In genomic region chr11:116332983-116333270, GRCm38 (mm10) we compare ENCODE assay signal across 16 mouse cellular contexts. TPM values are rescaled to one million over a fixed set of nuclear protein-coding genes. Genes with fewer than 3 reads are reported as not detected.
DNase-seq lines count a peak whose midpoint lies in the region; ATAC-seq and TF ChIP-seq lines count a peak whose summit lies in the region.
"Had no signal": no experiment of that assay in that cellular context is flagged by ENCODE, and none has a peak within 500 bp of the region (broad histone marks: within the 10 kb centered on the region; RNA-seq: fewer than 3 reads in every experiment).

No protein-coding gene starts in this region.

- ATAC-seq in intestine, embryonic 15.5 days: no peak
- ATAC-seq in intestine, postnatal 0 days: no peak
- no peak for ATAC-seq in forebrain, embryonic 12.5 days (ENCODE audit: low FRiP score)
- ATAC-seq in hindbrain, embryonic 16.5 days: no peak

- 77% methylated on average over 3 of the region's 3 CpGs for WGBS in intestine, embryonic 15.5 days
- WGBS in intestine, postnatal 0 days: 54% methylated on average over 3 of the region's 3 CpGs
- WGBS in forebrain, embryonic 12.5 days: 77% methylated on average over 3 of the region's 3 CpGs
- 60% methylated on average over 3 of the region's 3 CpGs for WGBS in hindbrain, embryonic 16.5 days
- 75% methylated on average over 3 of the region's 3 CpGs for WGBS in midbrain, embryonic 10.5 days

- no peak for DNase-seq in midbrain, embryonic 10.5 days (ENCODE audit: low spot score)
- no peak for DNase-seq in right cerebral cortex, adult 18-20 months
- DNase-seq in left cerebral cortex, postnatal 25 days (ENCODE audit: low spot score in 2 of 2): no peak
- DNase-seq in layer of hippocampus, adult 18-20 months (ENCODE audit: low spot score in 2 of 2): no peak
- DNase-seq: B cell, adult 2 months; gastrocnemius, postnatal 25 days; thymus, postnatal 36 days had no signal

- H3K4me2 ChIP-seq in intestine, embryonic 15.5 days (replicated peaks): peak overlapping the region; percentile 96
- no peak overlapping the region for H3K4me2 ChIP-seq in intestine, postnatal 0 days (replicated peaks; ENCODE audit: low read depth)
- peak overlapping the region; percentile 25 for H3K4me2 ChIP-seq in forebrain, embryonic 12.5 days
- H3K4me2 ChIP-seq in hindbrain, embryonic 16.5 days (ENCODE audit: low read length): peak overlapping the region; percentile 100
- H3K4me2 ChIP-seq: heart, embryonic 15.5 days had no signal

- peaks cover 22% of the 10 kb centered on the region for H3K27me3 ChIP-seq in intestine, embryonic 15.5 days (replicated peaks)
- H3K27me3 ChIP-seq in intestine, postnatal 0 days (replicated peaks; ENCODE audit: control insufficient read depth, insufficient read depth, low read length): peaks cover 16% of the 10 kb centered on the region
- peaks cover 32% of the 10 kb centered on the region for H3K27me3 ChIP-seq in forebrain, embryonic 12.5 days
- peaks cover 14% of the 10 kb centered on the region for H3K27me3 ChIP-seq in hindbrain, embryonic 16.5 days (replicated peaks; ENCODE audit: control insufficient read depth, insufficient read depth, low read length)
- H3K27me3 ChIP-seq in midbrain, embryonic 10.5 days (ENCODE audit: low read depth, poor library complexity, severe bottlenecking): peaks cover 63% of the 10 kb centered on the region

- no peak overlapping the region for H3K4me3 ChIP-seq in intestine, embryonic 15.5 days (replicated peaks)
- H3K4me3 ChIP-seq in intestine, postnatal 0 days (ENCODE audit: low read depth, low read length): no peak overlapping the region
- H3K4me3 ChIP-seq in forebrain, embryonic 12.5 days (replicated peaks): no peak overlapping the region
- H3K4me3 ChIP-seq in hindbrain, embryonic 16.5 days (ENCODE audit: low read length): no peak overlapping the region
- peak overlapping the region; percentile 71 for H3K4me3 ChIP-seq in midbrain, embryonic 10.5 days
- H3K4me3 ChIP-seq: erythroblast, embryonic 14.5 days; heart, embryonic 15.5 days had no signal

- H3K27ac ChIP-seq in intestine, embryonic 15.5 days: 0 out of 2 replicates have a peak overlapping the region, but pooled peaks have one; percentile 1
- no peak overlapping the region for H3K27ac ChIP-seq in intestine, postnatal 0 days (ENCODE audit: low read depth, low read length)
- peak overlapping the region; percentile 71 for H3K27ac ChIP-seq in forebrain, embryonic 12.5 days
- peak overlapping the region; percentile 37; the same call in 1 of the 2 replicates for H3K27ac ChIP-seq in hindbrain, embryonic 16.5 days (ENCODE audit: low read depth, low read length)
- H3K27ac ChIP-seq in midbrain, embryonic 10.5 days (replicated peaks): peak overlapping the region; percentile 91
- H3K27ac ChIP-seq: heart, embryonic 15.5 days had no signal

- no peaks in the 10 kb centered on the region for H3K9me3 ChIP-seq in intestine, embryonic 15.5 days
- no peaks in the 10 kb centered on the region for H3K9me3 ChIP-seq in intestine, postnatal 0 days (ENCODE audit: control insufficient read depth)
- no peaks in the 10 kb centered on the region for H3K9me3 ChIP-seq in forebrain, embryonic 12.5 days
- H3K9me3 ChIP-seq in hindbrain, embryonic 16.5 days (ENCODE audit: control insufficient read depth, low read length): no peaks in the 10 kb centered on the region
- H3K9me3 ChIP-seq in midbrain, embryonic 10.5 days (replicated peaks): no peaks in the 10 kb centered on the region
- H3K9me3 ChIP-seq: heart, embryonic 15.5 days had no signal

- no peak for TF ChIP-seq CTCF in intestine, postnatal 0 days (IDR thresholded peaks at IDR 0.05; ENCODE audit: low read depth)

- peaks cover 56% of the 10 kb centered on the region for H3K4me1 ChIP-seq in intestine, embryonic 15.5 days (replicated peaks)
- peaks cover 8% of the 10 kb centered on the region; the same call in 1 of the 2 replicates for H3K4me1 ChIP-seq in intestine, postnatal 0 days (replicated peaks; ENCODE audit: control insufficient read depth, insufficient read depth, low read length)
- H3K4me1 ChIP-seq in forebrain, embryonic 12.5 days: peaks cover 86% of the 10 kb centered on the region
- H3K4me1 ChIP-seq in hindbrain, embryonic 16.5 days (ENCODE audit: control insufficient read depth, insufficient read depth, low read depth, low read length): peaks cover 54% of the 10 kb centered on the region
- peaks cover 94% of the 10 kb centered on the region for H3K4me1 ChIP-seq in midbrain, embryonic 10.5 days

- no peaks in the 10 kb centered on the region for H3K36me3 ChIP-seq in intestine, embryonic 15.5 days
- no peaks in the 10 kb centered on the region for H3K36me3 ChIP-seq in intestine, postnatal 0 days (ENCODE audit: control insufficient read depth, insufficient read depth)
- H3K36me3 ChIP-seq in forebrain, embryonic 12.5 days (replicated peaks): 0 out of 2 replicates have a peak, but pooled peaks cover 3% of the 10 kb centered on the region
- H3K36me3 ChIP-seq in hindbrain, embryonic 16.5 days (ENCODE audit: control insufficient read depth, insufficient read depth, low read length): no peaks in the 10 kb centered on the region
- H3K36me3 ChIP-seq in midbrain, embryonic 10.5 days: no peaks in the 10 kb centered on the region
- H3K36me3 ChIP-seq: heart, embryonic 15.5 days had no signal

- H3K9ac ChIP-seq in intestine, embryonic 15.5 days: no peak overlapping the region
- H3K9ac ChIP-seq in intestine, postnatal 0 days (ENCODE audit: low read depth, low read length): no peak overlapping the region
- H3K9ac ChIP-seq in forebrain, embryonic 12.5 days: peak overlapping the region; percentile 42; the same call in 1 of the 2 replicates
- H3K9ac ChIP-seq in hindbrain, embryonic 16.5 days (ENCODE audit: low read depth, low read length): no peak overlapping the region; the same call in 1 of the 2 replicates
- H3K9ac ChIP-seq: heart, embryonic 15.5 days had no signal

- intact Hi-C loops in left cerebral cortex, postnatal 25 days (cut with DNase I): no loop called here

RNA-seq across cellular contexts. Expression of gene Foxj1, which starts 2.3 kb away (rescaled TPM):
- 0.66 and 0.77 TPM in 2 replicates for polyA plus RNA-seq in intestine, embryonic 15.5 days (2015; fragmentation: Nextera tagmentation; extraction: Ambion mirVana)
- 0.09 TPM in 1 of 2 replicates, not detected in the other for polyA plus RNA-seq in intestine, postnatal 0 days (2015; fragmentation: Nextera tagmentation; extraction: Ambion mirVana)
- 10.3 and 14.3 TPM in 2 replicates for polyA plus RNA-seq in forebrain, embryonic 12.5 days (2016; fragmentation: Nextera tagmentation; extraction: Ambion mirVana)
- 13.2 and 16.2 TPM in 2 replicates for polyA plus RNA-seq in hindbrain, embryonic 16.5 days (2015; fragmentation: Nextera tagmentation; extraction: Ambion mirVana)
- 7.1 and 8.4 TPM in 2 replicates for polyA plus RNA-seq in midbrain, embryonic 10.5 days (2016; fragmentation: Nextera tagmentation; extraction: Ambion mirVana)
- total RNA-seq in left cerebral cortex, postnatal 25 days (2021): 1 to 10 TPM; 4.8 to 6.3 TPM
- 1 to 10 TPM; 6.2 to 7.5 TPM for total RNA-seq in layer of hippocampus, adult 18-20 months (2021)
- total RNA-seq: common myeloid progenitor, adult 5-6 weeks had no signal

RNA-seq across cellular contexts. Expression of gene Exoc7, which starts 25.9 kb away (rescaled TPM):
- polyA plus RNA-seq in intestine, embryonic 15.5 days (2015; fragmentation: Nextera tagmentation; extraction: Ambion mirVana): 52.1 and 52.5 TPM in 2 replicates
- 44.6 and 49.2 TPM in 2 replicates for polyA plus RNA-seq in intestine, postnatal 0 days (2015; fragmentation: Nextera tagmentation; extraction: Ambion mirVana)
- polyA plus RNA-seq in forebrain, embryonic 12.5 days (2016; fragmentation: Nextera tagmentation; extraction: Ambion mirVana): 73.3 and 78.8 TPM in 2 replicates
- polyA plus RNA-seq in hindbrain, embryonic 16.5 days (2015; fragmentation: Nextera tagmentation; extraction: Ambion mirVana): 122 and 127 TPM in 2 replicates
- polyA plus RNA-seq in midbrain, embryonic 10.5 days (2016; fragmentation: Nextera tagmentation; extraction: Ambion mirVana): 57.6 and 71.6 TPM in 2 replicates
- total RNA-seq in left cerebral cortex, postnatal 25 days (2021): 10 to 100 TPM; 95.7 to 97.4 TPM
- 10 to 100 TPM; 69.4 to 85.5 TPM for total RNA-seq in layer of hippocampus, adult 18-20 months (2021)

RNA-seq across cellular contexts. Expression of gene Galr2, which starts 52.2 kb away (rescaled TPM):
- polyA plus RNA-seq in intestine, embryonic 15.5 days (2015; fragmentation: Nextera tagmentation; extraction: Ambion mirVana): 0.19 and 0.21 TPM in 2 replicates
- 0.10 and 0.29 TPM in 2 replicates for polyA plus RNA-seq in intestine, postnatal 0 days (2015; fragmentation: Nextera tagmentation; extraction: Ambion mirVana)
- 0.19 and 0.46 TPM in 2 replicates for polyA plus RNA-seq in forebrain, embryonic 12.5 days (2016; fragmentation: Nextera tagmentation; extraction: Ambion mirVana)
- 0.25 and 1.1 TPM in 2 replicates for polyA plus RNA-seq in hindbrain, embryonic 16.5 days (2015; fragmentation: Nextera tagmentation; extraction: Ambion mirVana)
- 0.09 and 0.12 TPM in 2 replicates for polyA plus RNA-seq in midbrain, embryonic 10.5 days (2016; fragmentation: Nextera tagmentation; extraction: Ambion mirVana)
- total RNA-seq in left cerebral cortex, postnatal 25 days (2021): not detected
- not detected for total RNA-seq in layer of hippocampus, adult 18-20 months (2021)
- total RNA-seq: common myeloid progenitor, adult 5-6 weeks; layer of hippocampus, postnatal 14 days; liver, adult 2 months had no signal
- polyA plus RNA-seq: erythroblast, embryonic 14.5 days; liver, adult 2 months had no signal

RNA-seq across cellular contexts. Expression of gene Srp68, which starts 58.9 kb away (rescaled TPM):
- 95.2 and 96.7 TPM in 2 replicates for polyA plus RNA-seq in intestine, embryonic 15.5 days (2015; fragmentation: Nextera tagmentation; extraction: Ambion mirVana)
- 45.2 and 48.7 TPM in 2 replicates for polyA plus RNA-seq in intestine, postnatal 0 days (2015; fragmentation: Nextera tagmentation; extraction: Ambion mirVana)
- polyA plus RNA-seq in forebrain, embryonic 12.5 days (2016; fragmentation: Nextera tagmentation; extraction: Ambion mirVana): 84.8 and 86.5 TPM in 2 replicates
- 61.8 and 62.4 TPM in 2 replicates for polyA plus RNA-seq in hindbrain, embryonic 16.5 days (2015; fragmentation: Nextera tagmentation; extraction: Ambion mirVana)
- 96.1 and 106 TPM in 2 replicates for polyA plus RNA-seq in midbrain, embryonic 10.5 days (2016; fragmentation: Nextera tagmentation; extraction: Ambion mirVana)
- total RNA-seq in left cerebral cortex, postnatal 25 days (2021): 10 to 100 TPM; 65.8 to 69.8 TPM
- total RNA-seq in layer of hippocampus, adult 18-20 months (2021): 10 to 100 TPM; 69.4 to 71.3 TPM
